Mouse (Mus musculus) midbrain, embryonic 16.5 days (tissue): ENCODE data around the gene Kif2a. TPM values are rescaled to one million over a fixed set of nuclear protein-coding genes. Genes with fewer than 3 reads are reported as not detected.

ENCODE experiments used
- ATAC-seq: fragments of 200-750 bp; cut with Nextera tagmentation; 2 replicates; pipeline ENCODE4 v1.8.0; 2017; ENCODE audit warnings: moderate TSS enrichment
- H3K27ac ChIP-seq: fragments of 300-500 bp; sonication (generic); 2 replicates; pipeline ENCODE4 v1.5.1; 2014; ENCODE audit warnings: mild to moderate bottlenecking, low read length, mixed read lengths
- H3K27me3 ChIP-seq: fragments of 300-500 bp; sonication (generic); 2 replicates; pipeline ENCODE4 v1.6.1; 2014; ENCODE audit warnings: low read depth, low read length, mixed read lengths; ENCODE audit not compliant: control insufficient read depth, insufficient read depth
- H3K36me3 ChIP-seq: fragments of 300-500 bp; sonication (generic); 2 replicates; pipeline ENCODE4 v1.6.1; 2014; ENCODE audit warnings: mild to moderate bottlenecking, low read length, moderate library complexity, mixed read lengths; ENCODE audit not compliant: control insufficient read depth, insufficient read depth
- H3K4me1 ChIP-seq: fragments of 300-500 bp; sonication (generic); 2 replicates; pipeline ENCODE4 v1.6.1; 2014; ENCODE audit warnings: mild to moderate bottlenecking, low read length, mixed read lengths; ENCODE audit not compliant: control insufficient read depth, insufficient read depth
- H3K4me2 ChIP-seq: fragments of 300-500 bp; sonication (generic); 2 replicates; pipeline ENCODE4 v1.6.1; 2014; ENCODE audit warnings: mild to moderate bottlenecking, low read length, mixed read lengths
- H3K4me3 ChIP-seq: fragments of 300-500 bp; sonication (generic); 2 replicates; pipeline ENCODE4 v1.5.1; 2014; ENCODE audit warnings: low read depth, mild to moderate bottlenecking, low read length, moderate library complexity, mixed read lengths
- H3K9ac ChIP-seq: fragments of 300-500 bp; sonication (generic); 2 replicates; pipeline ENCODE4 v1.6.1; 2014; ENCODE audit warnings: low read depth, low read length, mixed read lengths
- H3K9me3 ChIP-seq: fragments of 300-500 bp; sonication (generic); replicated peaks from 2 replicates; pipeline ENCODE4 v1.6.1; 2014; ENCODE audit warnings: mild to moderate bottlenecking, low read length, mixed read lengths; ENCODE audit not compliant: control insufficient read depth, poor library complexity, severe bottlenecking
- WGBS: fragments of 180-500 bp; shearing (Covaris S2); extraction: QIAGEN DNeasy Blood & Tissue Kit; methylation state at CpG from one replicate; pipeline ENCODE4 v1.1.7; 2014; 5-methylcytosine and 5-hydroxymethylcytosine counted together
- polyA plus RNA-seq: library from polyadenylated mRNA; unstranded; fragments of >200 nt; fragmentation: Nextera tagmentation; extraction: Ambion mirVana; gene quantifications from 2 replicates; pipeline ENCODE4 v1.2.1, GENCODE M21; 2015

Kif2a gene
- polyA plus RNA-seq, 1 experiment from 2014 or later: 42.8 TPM

- no peak overlapping the region for H3K27ac ChIP-seq
- H3K4me1 ChIP-seq: no peaks in the 10 kb centered on the region
- no peak overlapping the region for H3K4me3 ChIP-seq
- no peak overlapping the region for H3K9ac ChIP-seq
- H3K27me3 ChIP-seq: no peaks in the 10 kb centered on the region
- WGBS: 85% methylated on average over 4 of the region's 4 CpGs
- H3K36me3 ChIP-seq: no peaks in the 10 kb centered on the region
- no peaks in the 10 kb centered on the region for H3K9me3 ChIP-seq
- H3K4me2 ChIP-seq: no peak overlapping the region
- no peak for ATAC-seq
Measured at GRCm38 (mm10) chr13:107054496-107054895, 32.6 kb upstream of the Kif2a start.

- H3K9ac ChIP-seq: no peak overlapping the region
- 85% methylated on average over 3 of the region's 3 CpGs for WGBS
- H3K4me3 ChIP-seq: no peak overlapping the region
- no peak overlapping the region for H3K27ac ChIP-seq
- no peaks in the 10 kb centered on the region for H3K27me3 ChIP-seq
- H3K4me1 ChIP-seq: no peaks in the 10 kb centered on the region
- H3K9me3 ChIP-seq: peaks cover 6% of the 10 kb centered on the region; the same call in 1 of the 2 replicates
- no peaks in the 10 kb centered on the region for H3K36me3 ChIP-seq
- ATAC-seq: no peak
- H3K4me2 ChIP-seq: no peak overlapping the region
Measured at GRCm38 (mm10) chr13:107051342-107051741, 29.4 kb upstream of the Kif2a start.

GRCm38 (mm10) chr13:107044229-107044628 lies 22.3 kb upstream of the Kif2a start:
- Histone ChIP-seq H3K4me1 (no peaks in the 10 kb centered on the region), H3K36me3 (no peaks in the 10 kb centered on the region), H3K27ac (no peak overlapping the region), H3K27me3 (no peaks in the 10 kb centered on the region), H3K4me3 (no peak overlapping the region), H3K4me2 (no peak overlapping the region), H3K9ac (no peak overlapping the region), H3K9me3 (peaks cover 6% of the 10 kb centered on the region; the same call in 1 of the 2 replicates)
- 46% methylated on average over 5 of the region's 5 CpGs for WGBS
- ATAC-seq: no peak

- Histone ChIP-seq H3K27ac (no peak overlapping the region), H3K9ac (no peak overlapping the region), H3K9me3 (peaks cover 6% of the 10 kb centered on the region; the same call in 1 of the 2 replicates), H3K4me3 (no peak overlapping the region), H3K4me2 (no peak overlapping the region), H3K4me1 (no peaks in the 10 kb centered on the region), H3K36me3 (no peaks in the 10 kb centered on the region), H3K27me3 (no peaks in the 10 kb centered on the region)
- 75% methylated on average over 6 of the region's 6 CpGs for WGBS
- no peak for ATAC-seq
Measured at GRCm38 (mm10) chr13:107042551-107042950, 20.6 kb upstream of the Kif2a start.

GRCm38 (mm10) chr13:107039493-107039892 lies 17.6 kb upstream of the Kif2a start:
- ATAC-seq: no peak
- 93% methylated on average over 4 of the region's 4 CpGs for WGBS
- Histone ChIP-seq H3K27me3 (no peaks in the 10 kb centered on the region), H3K27ac (no peak overlapping the region), H3K4me2 (no peak overlapping the region), H3K9ac (no peak overlapping the region), H3K36me3 (no peaks in the 10 kb centered on the region), H3K9me3 (no peaks in the 10 kb centered on the region), H3K4me1 (no peaks in the 10 kb centered on the region), H3K4me3 (no peak overlapping the region)

- Histone ChIP-seq H3K9ac (no peak overlapping the region), H3K9me3 (no peaks in the 10 kb centered on the region), H3K4me1 (no peaks in the 10 kb centered on the region), H3K4me3 (no peak overlapping the region), H3K27me3 (no peaks in the 10 kb centered on the region), H3K4me2 (no peak overlapping the region), H3K36me3 (no peaks in the 10 kb centered on the region), H3K27ac (no peak overlapping the region)
- WGBS: 92% methylated on average over 2 of the region's 2 CpGs
- no peak for ATAC-seq
Measured at GRCm38 (mm10) chr13:107038346-107038745, 16.4 kb upstream of the Kif2a start.

GRCm38 (mm10) chr13:107035511-107036113 lies 13.7 kb upstream of the Kif2a start:
- Histone ChIP-seq H3K9ac (no peak overlapping the region), H3K4me1 (no peaks in the 10 kb centered on the region), H3K9me3 (no peaks in the 10 kb centered on the region), H3K36me3 (peaks cover 2% of the 10 kb centered on the region; the same call in 1 of the 2 replicates), H3K27ac (no peak overlapping the region), H3K4me3 (no peak overlapping the region), H3K27me3 (no peaks in the 10 kb centered on the region), H3K4me2 (no peak overlapping the region)
- ATAC-seq: no peak
- 86% methylated on average over 3 of the region's 3 CpGs for WGBS

- no peaks in the 10 kb centered on the region for H3K4me1 ChIP-seq
Measured at GRCm38 (mm10) chr13:107035078-107035477, 13.2 kb upstream of the Kif2a start.

GRCm38 (mm10) chr13:107034028-107034920 lies 12.3 kb upstream of the Kif2a start:
- Histone ChIP-seq H3K4me1 (no peaks in the 10 kb centered on the region), H3K27me3 (no peaks in the 10 kb centered on the region), H3K9me3 (no peaks in the 10 kb centered on the region), H3K36me3 (peaks cover 2% of the 10 kb centered on the region; the same call in 1 of the 2 replicates), H3K9ac (no peak overlapping the region), H3K4me2 (no peak overlapping the region), H3K27ac (no peak overlapping the region), H3K4me3 (no peak overlapping the region)
- ATAC-seq: no peak
- 58% methylated on average over 1 of the region's 1 CpGs for WGBS

More at GRCm38 (mm10) chr13:107035078-107035477, 13.2 kb upstream of the Kif2a start:
- Histone ChIP-seq H3K9ac (no peak overlapping the region), H3K4me3 (no peak overlapping the region), H3K4me2 (no peak overlapping the region), H3K27me3 (no peaks in the 10 kb centered on the region), H3K27ac (no peak overlapping the region), H3K9me3 (no peaks in the 10 kb centered on the region), H3K36me3 (peaks cover 2% of the 10 kb centered on the region; the same call in 1 of the 2 replicates)
- WGBS: 87% methylated on average over 4 of the region's 4 CpGs
- ATAC-seq: no peak
